Mouse (Mus musculus) spleen, adult 12 weeks (tissue): ENCODE results near the gene Lbx2.

Experiments used
- DNase-seq: peaks from one replicate; pipeline ENCODE4 v3.0.0; 2022; ENCODE audit warnings: low spot score

Lbx2 gene

DNA sequence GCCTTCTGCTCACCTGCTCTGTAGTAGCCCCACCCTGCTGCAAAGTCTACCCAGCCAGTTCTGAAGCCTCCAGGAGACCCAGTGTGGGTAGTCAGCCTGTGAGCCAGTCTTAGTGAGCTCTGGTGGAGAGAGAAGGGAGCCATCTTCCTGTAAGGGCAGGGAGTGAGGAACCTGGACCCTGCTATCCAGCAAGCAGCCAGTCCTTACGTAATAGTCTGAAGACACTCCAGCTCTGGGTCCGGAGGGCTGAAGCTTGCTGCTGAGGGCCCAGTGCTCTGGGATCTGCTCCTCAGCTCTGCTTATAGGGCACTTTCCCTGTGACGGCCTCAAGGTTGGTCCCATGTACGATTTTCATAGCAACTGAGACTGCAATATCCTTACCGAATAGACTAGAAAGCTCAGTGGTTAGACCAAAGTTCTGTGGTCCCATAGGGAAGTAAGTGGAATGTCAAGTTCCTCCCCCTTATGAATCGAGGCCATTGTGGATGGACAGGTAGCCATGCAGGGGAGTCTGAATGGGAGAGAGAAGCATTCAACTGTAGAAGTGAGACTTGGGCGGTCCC, 48.9 kb downstream of the Lbx2 start, which contains the start of gene Rtkn:
Rtkn (plus strand) TSS at position 513 of the 563 bp plus-strand sequence.
- DNase-seq, result no peak

DNA sequence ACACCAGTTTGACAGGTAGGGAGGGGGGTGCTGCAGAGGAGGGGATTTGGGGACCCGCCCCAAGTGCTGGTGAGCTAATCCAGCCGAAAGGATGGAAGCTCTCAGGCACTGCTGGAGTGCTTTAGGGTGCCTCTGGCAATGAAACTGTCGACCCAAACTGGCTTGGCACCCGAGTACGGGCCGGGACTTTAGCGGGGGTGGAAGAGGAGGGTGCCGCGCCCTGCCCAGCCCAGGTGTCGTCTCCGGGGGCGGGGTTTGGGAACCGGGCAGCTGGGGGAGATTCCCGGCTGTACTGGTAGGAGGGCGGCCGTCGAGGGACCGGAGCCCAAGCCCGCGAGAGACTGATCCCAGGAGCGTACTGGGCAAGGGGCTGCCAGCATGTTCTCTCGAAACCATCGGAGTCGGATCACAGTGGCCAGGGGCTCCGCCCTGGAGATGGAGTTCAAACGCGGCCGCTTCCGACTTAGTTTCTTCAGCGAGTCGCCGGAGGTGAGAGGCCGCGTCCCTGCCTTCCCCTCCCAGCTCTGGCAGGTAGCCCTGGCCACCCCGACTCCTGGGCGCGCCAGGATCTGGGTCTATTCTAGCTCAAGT, 49.5 kb downstream of the Lbx2 start:
- no peak for DNase-seq

DNA sequence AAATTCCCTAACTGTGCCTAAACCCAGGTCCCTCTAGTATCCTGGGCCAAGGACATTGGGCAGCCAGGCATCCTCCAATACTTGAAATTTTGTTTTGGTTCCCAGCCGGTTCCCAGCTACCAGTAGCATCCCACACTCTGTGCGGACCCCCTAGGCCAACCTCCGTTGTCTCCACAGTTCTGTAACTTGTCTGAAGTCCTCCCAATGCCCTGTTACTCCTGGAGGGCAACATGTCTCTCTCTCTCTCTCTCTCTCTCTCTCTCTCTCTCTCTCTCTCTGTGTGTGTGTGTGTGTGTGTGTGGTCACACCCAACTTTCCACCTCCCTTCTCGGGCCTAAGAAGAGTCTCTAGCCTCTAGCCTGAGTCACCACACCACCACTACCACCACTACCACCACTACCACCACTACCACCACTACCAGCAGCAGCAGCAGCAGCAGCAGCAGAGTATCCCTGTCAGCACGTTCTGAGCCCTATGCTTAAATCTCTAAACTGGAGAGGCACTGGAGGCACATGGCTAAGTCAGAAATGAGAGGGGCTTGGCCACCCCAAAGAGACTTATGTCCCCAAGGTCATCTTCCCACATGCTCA, 50.2 kb downstream of the Lbx2 start:
- no peak for DNase-seq

DNA sequence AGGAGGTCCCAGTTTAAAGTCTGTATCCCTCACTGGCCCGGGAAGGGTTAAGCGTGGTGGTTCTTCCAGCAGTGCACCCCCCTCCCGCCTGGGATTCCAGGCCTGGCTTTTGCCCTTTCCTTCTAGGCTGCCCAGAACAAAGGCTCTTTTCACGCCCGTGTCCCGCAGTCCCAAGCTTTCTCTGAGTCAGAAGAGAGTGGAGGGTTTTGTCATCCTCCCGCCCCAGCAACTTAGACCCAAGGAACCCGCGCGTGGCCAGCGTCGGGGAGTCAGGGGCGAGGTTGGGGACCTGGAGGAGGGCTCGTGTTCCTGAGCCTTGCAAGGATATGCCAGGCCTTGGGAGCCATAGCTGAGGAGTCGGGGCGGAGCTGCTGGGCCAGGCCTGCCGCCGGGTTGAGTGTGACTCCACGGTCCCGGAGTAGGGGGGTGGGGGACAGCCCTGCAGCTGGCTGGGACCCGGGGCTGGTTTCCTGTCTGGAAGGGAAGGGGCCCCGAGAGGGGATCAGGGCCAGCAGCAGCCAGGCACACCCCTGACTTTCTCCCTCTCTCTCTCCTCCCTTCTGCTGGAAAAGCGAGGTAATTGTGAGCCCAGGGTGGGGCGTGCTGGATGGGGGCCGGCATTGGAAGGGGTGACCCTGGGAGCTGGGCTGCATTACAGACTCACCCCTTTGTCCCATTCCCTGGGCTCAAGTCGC, 50.9 kb downstream of the Lbx2 start:
- DNase-seq, result no peak

DNA sequence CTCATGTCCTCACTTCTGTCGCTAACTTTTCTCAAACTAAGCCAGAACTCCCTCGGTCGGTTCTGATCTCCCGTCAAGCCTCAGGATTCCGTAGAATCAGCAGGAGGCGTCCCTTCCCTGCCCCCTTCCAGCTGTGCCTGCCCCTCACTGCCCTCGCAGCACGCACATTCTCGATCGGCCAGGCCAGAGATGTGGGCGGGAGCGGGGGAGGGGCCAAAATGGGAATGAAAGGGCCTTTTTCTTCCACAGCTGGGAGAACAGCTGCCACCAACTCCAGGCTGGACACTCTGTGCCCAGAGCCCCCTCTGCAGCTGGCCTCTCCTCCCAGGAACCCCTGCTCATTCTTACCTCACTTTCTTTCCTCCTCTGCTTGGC, 51.4 kb downstream of the Lbx2 start:
- no peak for DNase-seq
